In genomic region chr9:68941037-68941436, GRCm38 (mm10) we compare ENCODE assay signal across 9 mouse cellular contexts.
DNase-seq lines count a peak whose midpoint lies in the region; ATAC-seq and TF ChIP-seq lines count a peak whose summit lies in the region.
"Had no signal": no experiment of that assay in that cellular context is flagged by ENCODE, and none has a peak within 500 bp of the region (broad histone marks: within the 10 kb centered on the region; RNA-seq: fewer than 3 reads in every experiment).

No protein-coding gene starts in this region.

- in situ Hi-C loops in Patski (cut with MboI; ENCODE audit: low pct_unique_long_range_greater_than_20kb), result no loop called here

- POLR2A ChIA-PET in Patski (lab: Charles Lee), result no interaction called here

- no peak overlapping the region for H3K27ac ChIP-seq in heart, embryonic 11.5 days (ENCODE audit: low read depth, low read length)
- H3K27ac ChIP-seq in kidney, embryonic 16.5 days (ENCODE audit: low read length), result peak overlapping the region; percentile 67

- peaks cover 4% of the 10 kb centered on the region; the same call in 1 of the 2 replicates for H3K4me1 ChIP-seq in heart, embryonic 11.5 days (ENCODE audit: control insufficient read depth, insufficient read depth, low read length)
- no peaks in the 10 kb centered on the region; the same call in 1 of the 2 replicates for H3K4me1 ChIP-seq in kidney, embryonic 16.5 days (ENCODE audit: insufficient read depth, low read length)

- no peak overlapping the region for H3K9ac ChIP-seq in heart, embryonic 11.5 days (ENCODE audit: low read depth, low read length)
- H3K9ac ChIP-seq in kidney, embryonic 16.5 days (replicated peaks; ENCODE audit: low read length), result no peak overlapping the region
- H3K9ac ChIP-seq: lung, embryonic 14.5 days had no signal

- H3K27me3 ChIP-seq in heart, embryonic 11.5 days (ENCODE audit: control insufficient read depth, insufficient read depth, low read length), result no peaks in the 10 kb centered on the region
- H3K27me3 ChIP-seq in Patski, result no peaks in the 10 kb centered on the region
- H3K27me3 ChIP-seq in kidney, embryonic 16.5 days (ENCODE audit: insufficient read depth, low read length), result no peaks in the 10 kb centered on the region

- 75% methylated on average over 7 of the region's 7 CpGs for WGBS in heart, embryonic 11.5 days (ENCODE audit: insufficient replicate concordance)
- WGBS in kidney, embryonic 16.5 days, result 74% methylated on average over 7 of the region's 7 CpGs

- ATAC-seq in heart, embryonic 11.5 days (replicated peaks; ENCODE audit: insufficient number of reproducible peaks, low FRiP score, low TSS enrichment), result no peak
- peak; percentile 6 for ATAC-seq in Patski
- ATAC-seq in kidney, embryonic 16.5 days (ENCODE audit: low FRiP score, low TSS enrichment), result peak; percentile 92

- no peak for TF ChIP-seq CTCF in Patski (IDR thresholded peaks at IDR 0.05)

- H3K4me3 ChIP-seq in heart, embryonic 11.5 days (ENCODE audit: low read depth, low read length), result no peak overlapping the region
- no peak overlapping the region for H3K4me3 ChIP-seq in kidney, embryonic 16.5 days (ENCODE audit: low read length)

- no peaks in the 10 kb centered on the region for H3K9me3 ChIP-seq in heart, embryonic 11.5 days (replicated peaks; ENCODE audit: control insufficient read depth, low read length)
- peaks cover 2% of the 10 kb centered on the region; the same call in 1 of the 2 replicates for H3K9me3 ChIP-seq in kidney, embryonic 16.5 days (ENCODE audit: low read length)

- CTCF ChIA-PET in Patski (lab: Charles Lee), result no interaction called here

- peak; percentile 99 for DNase-seq in heart, adult 11 months
- DNase-seq in Patski (ENCODE audit: low read depth, low spot score), result peak; percentile 34
- peak; percentile 40 to 53 for DNase-seq in frontal cortex, postnatal 36 days (ENCODE audit: low spot score in 2 of 2)
- DNase-seq in lung, postnatal 36 days, result peak; percentile 55
- no peak for DNase-seq in spleen, postnatal 10 days (ENCODE audit: low spot score in 2 of 2)
- no peak for DNase-seq in neural tube, embryonic 10.5 days (ENCODE audit: extremely low spot score, low spot score)
- DNase-seq: lung, embryonic 14.5 days had no signal

- H3K4me2 ChIP-seq in heart, embryonic 11.5 days, result no peak overlapping the region
- no peak overlapping the region for H3K4me2 ChIP-seq in kidney, embryonic 16.5 days (replicated peaks; ENCODE audit: low read depth, low read length)
- H3K4me2 ChIP-seq: lung, embryonic 14.5 days had no signal

- H3K36me3 ChIP-seq in heart, embryonic 11.5 days (ENCODE audit: control insufficient read depth, insufficient read depth, low read length), result no peaks in the 10 kb centered on the region
- no peaks in the 10 kb centered on the region for H3K36me3 ChIP-seq in kidney, embryonic 16.5 days (ENCODE audit: insufficient read depth, low read length)

Comparison
In these comparisons a context has a peak if more than half of its experiments do, and no peak if none do; other contexts are left out.
1. DNase-seq: peak in heart, adult 11 months (single experiment), Patski (single experiment), frontal cortex, postnatal 36 days (2 of 2) and lung, postnatal 36 days (single experiment); none in spleen, postnatal 10 days (0 of 2) and neural tube, embryonic 10.5 days (single experiment).